Mouse (Mus musculus) large intestine, adult 2 months (tissue): ENCODE results near the gene Gsc. TPM values are rescaled to one million over a fixed set of nuclear protein-coding genes. Genes with fewer than 3 reads are reported as not detected.
A peak's percentile ranks its signal among the peaks of the same experiment; 100 is the strongest.

Experiments
- DNase-seq: peaks from one replicate; pipeline ENCODE4 v3.0.0-alpha.2; 2012; ENCODE audit warnings: low read depth, low spot score
- WGBS: fragments of 180-500 bp; shearing (Covaris S2); methylation state at CpG from one replicate; pipeline ENCODE4 v1.1.7; 2018; 5-methylcytosine and 5-hydroxymethylcytosine counted together
- polyA plus RNA-seq: library from polyadenylated mRNA; depleted of rRNA; stranded (reverse); fragments of >200 nt; gene quantifications from 2 replicates; pipeline ENCODE4 v1.2.3, GENCODE M21; 2012; rRNA removed

Gsc gene
- not detected in 2 replicates for polyA plus RNA-seq

GRCm38 (mm10) chr12:104472601-104473424, at the start of gene Gsc:
TSS of gene Gsc (minus strand) at chr12:104473330.
- 1% methylated on average over 95 of the region's 97 CpGs for WGBS
- DNase-seq = peak; percentile 28

- 92% methylated on average over 5 of the region's 5 CpGs for WGBS
- DNase-seq = no peak
Measured at GRCm38 (mm10) chr12:104519721-104520120, 46.6 kb upstream of the Gsc start.

DNA sequence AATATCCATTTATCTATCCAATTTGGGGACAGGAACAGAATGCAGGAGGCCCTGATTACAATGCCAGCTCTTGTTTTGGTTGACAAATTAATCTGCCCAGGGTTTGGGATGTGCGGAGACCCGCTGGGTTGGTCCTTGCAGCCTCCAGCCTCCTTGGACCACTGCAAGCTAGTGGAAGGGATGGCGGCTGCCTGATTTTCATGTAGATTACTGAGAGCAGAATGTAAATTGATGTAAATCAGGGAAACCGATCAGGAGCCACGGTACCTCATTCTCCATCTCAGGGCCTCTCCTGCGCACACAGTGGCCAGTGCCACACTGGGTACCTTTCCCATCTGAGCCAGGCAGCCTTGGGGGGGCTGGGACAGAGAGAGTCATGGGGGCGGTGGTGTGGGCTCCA, 34.8 kb upstream of the Gsc start:
- 80% methylated on average over 7 of the region's 7 CpGs for WGBS
- no peak for DNase-seq

- no peak for DNase-seq
Measured at GRCm38 (mm10) chr12:104492009-104492408, 18.9 kb upstream of the Gsc start.

DNA sequence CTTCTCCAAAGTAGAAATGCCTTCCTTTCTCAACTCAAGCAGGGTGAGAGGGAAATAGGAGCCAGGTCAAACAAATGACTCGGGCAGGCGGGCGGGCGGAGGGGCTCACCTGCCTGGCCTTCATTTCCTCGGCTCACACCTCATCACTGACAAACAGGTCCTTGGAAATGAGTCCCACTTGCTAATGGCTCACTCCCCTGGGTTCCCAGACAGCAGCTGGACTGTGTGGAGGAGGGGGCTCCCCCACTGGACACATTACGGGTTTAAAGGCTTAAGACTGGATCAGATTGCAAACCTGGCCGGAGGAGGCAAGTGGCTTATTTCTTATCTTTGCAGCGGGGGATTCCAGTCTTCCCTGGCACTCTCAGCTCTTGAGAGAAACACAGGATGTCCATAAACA, 13.1 kb upstream of the Gsc start:
- DNase-seq = no peak
- WGBS = 48% methylated on average over 8 of the region's 8 CpGs

More at GRCm38 (mm10) chr12:104492009-104492408, 18.9 kb upstream of the Gsc start:
- 22% methylated on average over 6 of the region's 6 CpGs for WGBS

DNA sequence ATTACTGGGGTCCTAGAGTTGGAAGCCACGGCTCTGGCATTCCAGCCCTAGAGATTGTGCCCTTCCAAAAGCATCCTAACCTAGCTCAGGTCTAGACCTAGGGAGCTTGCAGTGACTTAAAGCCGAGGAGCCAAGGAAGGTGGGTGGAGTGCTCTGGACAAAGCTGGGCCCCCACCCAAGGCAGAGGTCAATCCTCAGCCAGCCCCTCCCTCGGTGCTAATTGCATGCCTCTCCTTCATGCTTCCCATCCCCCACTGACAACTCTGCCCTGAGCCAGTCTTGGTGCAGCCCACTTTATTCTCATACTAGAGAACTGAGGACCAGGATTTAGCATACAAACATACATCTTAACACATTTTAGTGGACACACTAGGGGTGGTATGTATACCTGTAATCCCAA, 12.0 kb upstream of the Gsc start:
- 19% methylated on average over 3 of the region's 3 CpGs for WGBS
- no peak for DNase-seq

GRCm38 (mm10) chr12:104481007-104481406, 7.9 kb upstream of the Gsc start:
- 75% methylated on average over 10 of the region's 10 CpGs for WGBS
- DNase-seq = no peak

DNA sequence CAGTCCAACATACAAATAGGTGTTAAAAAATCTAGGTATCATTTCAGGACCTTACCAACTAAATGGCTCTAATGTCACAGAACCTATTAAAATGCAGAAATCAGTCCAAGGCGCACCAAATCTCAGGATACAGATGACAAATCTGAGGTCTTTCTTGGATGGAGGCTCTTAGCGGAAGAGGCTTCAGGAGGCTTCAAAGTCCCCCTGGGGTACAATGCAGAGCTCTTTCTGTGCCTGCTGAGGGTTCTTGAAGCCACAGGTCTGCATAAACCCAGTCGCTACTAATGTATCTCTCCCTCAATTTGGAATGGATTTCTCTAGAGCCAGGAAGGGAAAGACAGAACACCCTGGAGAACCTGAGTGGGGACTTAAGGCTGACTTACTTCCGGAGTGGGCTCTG, 5.1 kb upstream of the Gsc start:
- no peak for DNase-seq
- WGBS = 10% methylated on average over 4 of the region's 4 CpGs

- WGBS = 11% methylated on average over 7 of the region's 7 CpGs
- no peak for DNase-seq
Measured at GRCm38 (mm10) chr12:104477501-104477900, 4.4 kb upstream of the Gsc start.

GRCm38 (mm10) chr12:104477066-104477465, 3.9 kb upstream of the Gsc start:
- DNase-seq = no peak
- 2% methylated on average over 12 of the region's 12 CpGs for WGBS

DNA sequence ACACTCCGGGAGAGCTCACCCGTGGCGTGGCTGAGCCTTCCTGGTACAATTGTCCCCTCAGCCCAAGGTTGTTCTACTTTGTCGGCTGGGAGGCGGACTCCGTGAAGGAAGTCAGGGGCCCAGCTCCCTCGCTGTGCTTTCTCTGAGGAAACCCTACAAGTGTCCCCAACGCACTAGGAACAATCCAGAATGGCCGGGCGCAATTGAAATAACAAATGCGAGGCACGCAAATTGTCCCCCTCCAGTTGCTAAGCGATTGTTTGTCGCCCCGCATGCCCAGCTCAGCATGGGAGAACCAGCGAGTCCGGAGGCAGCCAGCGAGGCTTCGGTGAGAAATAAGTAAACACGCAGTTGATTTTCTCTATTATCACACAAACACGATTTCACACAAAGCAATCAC, 2.8 kb upstream of the Gsc start:
- WGBS = 4% methylated on average over 21 of the region's 21 CpGs

GRCm38 (mm10) chr12:104474881-104475740, 2.0 kb upstream of the Gsc start:
- WGBS = 11% methylated on average over 22 of the region's 22 CpGs
- no peak for DNase-seq

More for the DNA sequence above, 2.8 kb upstream of the Gsc start:
- no peak for DNase-seq

DNA sequence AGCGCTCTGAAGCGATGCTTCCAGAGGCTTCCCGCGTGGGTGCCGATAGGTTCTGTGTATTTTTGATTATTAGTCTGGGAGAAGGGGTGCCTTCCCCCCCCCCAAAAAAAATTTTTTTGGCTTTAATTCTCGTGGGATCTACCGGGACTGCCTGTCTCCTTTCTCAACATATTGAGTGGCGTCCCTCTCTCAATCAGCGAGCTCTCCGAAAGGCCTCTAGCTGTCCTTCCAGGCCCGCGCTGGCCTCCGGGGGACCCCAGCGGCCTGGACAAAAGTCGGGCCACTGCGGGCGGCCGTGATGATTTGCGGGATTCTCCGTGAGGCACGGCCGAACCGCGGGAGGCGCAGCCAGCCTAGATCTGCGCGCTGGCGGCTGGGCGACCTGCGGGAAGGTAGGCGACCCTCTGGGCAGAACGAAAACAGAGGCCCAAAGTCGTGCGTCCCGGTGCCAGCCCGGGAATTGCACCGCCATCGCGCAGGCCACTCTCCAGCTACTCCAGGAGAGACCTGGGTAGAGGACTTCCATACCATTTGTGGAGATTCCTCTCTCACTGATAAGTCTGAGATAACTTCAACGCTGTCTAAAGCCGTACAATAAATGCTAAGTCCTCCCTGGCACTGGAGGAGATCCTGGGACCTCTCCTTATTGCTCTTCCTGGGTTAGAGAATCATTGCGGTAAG, 1.2 kb upstream of the Gsc start:
- no peak for DNase-seq

DNA sequence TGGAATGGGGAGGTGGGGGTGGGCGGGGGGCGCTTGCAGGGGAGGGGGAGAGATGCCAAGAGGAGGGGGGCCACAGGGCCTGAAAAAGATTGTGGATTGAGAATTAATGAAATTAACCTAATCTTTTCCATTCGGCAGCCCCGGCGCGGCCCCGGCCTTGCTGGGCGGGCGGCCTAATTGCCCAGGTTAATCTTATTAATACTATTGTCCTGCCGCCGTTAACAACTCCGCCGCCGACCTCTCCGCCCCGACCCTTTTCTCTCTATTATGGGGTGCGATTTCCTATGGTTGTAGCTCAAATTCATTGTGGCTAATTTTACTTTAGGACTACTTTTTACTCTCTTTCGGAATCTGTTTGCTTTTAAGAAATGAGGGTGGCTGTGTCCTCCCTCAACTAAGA, 362 bp upstream of the Gsc start:
- no peak for DNase-seq
- WGBS = 5% methylated on average over 18 of the region's 18 CpGs

More for the DNA sequence above, 1.2 kb upstream of the Gsc start:
- WGBS = 7% methylated on average over 42 of the region's 42 CpGs

DNA sequence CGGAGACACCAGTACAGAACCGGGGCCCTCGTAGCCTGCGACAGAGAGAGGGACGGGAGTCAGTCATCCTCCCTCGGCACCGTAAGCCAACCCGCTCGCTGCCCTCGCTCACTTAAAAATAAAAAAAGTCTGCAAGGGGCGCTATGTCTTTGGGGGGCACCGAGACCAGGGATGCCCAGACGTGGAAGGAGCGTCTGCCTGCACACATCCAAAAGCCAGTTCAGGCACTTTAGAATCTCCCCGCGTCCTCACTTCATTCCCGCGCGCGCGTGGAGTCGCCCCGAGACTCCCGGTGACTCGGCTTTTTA, 958 bp downstream of the Gsc start:
- WGBS = 3% methylated on average over 25 of the region's 25 CpGs
- no peak for DNase-seq

GRCm38 (mm10) chr12:104471351-104472217, 1.5 kb downstream of the Gsc start:
- 11% methylated on average over 57 of the region's 57 CpGs for WGBS
- no peak for DNase-seq

GRCm38 (mm10) chr12:104470646-104471045, 2.5 kb downstream of the Gsc start:
- no peak for DNase-seq
- 69% methylated on average over 6 of the region's 6 CpGs for WGBS

GRCm38 (mm10) chr12:104468783-104469182, 4.3 kb downstream of the Gsc start:
- no peak for DNase-seq
- 33% methylated on average over 4 of the region's 4 CpGs for WGBS

GRCm38 (mm10) chr12:104467372-104467771, 5.8 kb downstream of the Gsc start:
- 20% methylated on average over 6 of the region's 6 CpGs for WGBS
- peak; percentile 38 for DNase-seq
